Mouse (Mus musculus): Measurements from ENCODE around the gene Zcchc4.

DNA sequence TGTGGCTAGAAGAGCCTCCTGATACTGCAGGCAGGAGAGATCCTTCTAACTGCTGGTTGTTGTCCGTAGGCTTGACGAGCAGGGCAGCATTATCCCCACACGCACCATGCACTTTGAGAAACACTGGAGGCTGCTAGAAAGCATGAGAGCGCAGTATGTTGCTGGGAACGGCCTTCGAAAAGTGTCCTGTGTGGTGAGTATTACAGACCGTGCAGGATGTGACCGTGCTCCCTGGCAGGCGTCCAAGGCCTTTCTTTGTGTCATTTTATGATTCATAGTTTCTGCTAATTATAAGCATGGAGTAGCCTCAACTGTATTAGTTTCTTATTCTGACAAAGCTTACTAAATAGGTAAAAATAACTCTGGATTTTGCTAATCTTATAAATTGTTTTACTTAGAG lies 90.6 kb downstream of the Zcchc4 start:
- TF ChIP-seq EP300 (IDR thresholded peaks at IDR 0.05; ENCODE audit: insufficient read depth, low read depth, low read length) (no peak), CTCF (IDR thresholded peaks at IDR 0.05) (no peak)
